Mouse (Mus musculus): Measurements from ENCODE around the gene Khdc3.
"Not testable (repeated sequence)": the region's sequence is repeated elsewhere in the genome, so short reads cannot be mapped to it uniquely, and the experiment has no call there.

Khdc3 gene

GRCm38 (mm10) chr9:73101536-73101935 lies at the start of gene Khdc3:
Gene Khdc3 (plus strand): TSS chr9:73101836.
- no peak for DNase-seq (ENCODE audit: low spot score in 2 of 2)

GRCm38 (mm10) chr9:73055441-73055911 lies 46.2 kb upstream of the Khdc3 start:
- no peak for DNase-seq (ENCODE audit: low spot score in 2 of 2)

GRCm38 (mm10) chr9:73059224-73059623 lies 42.4 kb upstream of the Khdc3 start:
- DNase-seq (ENCODE audit: low spot score in 2 of 2), result no peak

GRCm38 (mm10) chr9:73063621-73064290 lies 37.9 kb upstream of the Khdc3 start:
- DNase-seq (ENCODE audit: low spot score in 2 of 2), result no peak

- no peak for DNase-seq (ENCODE audit: low spot score in 2 of 2)
Measured at GRCm38 (mm10) chr9:73067086-73067485, 34.5 kb upstream of the Khdc3 start.

- DNase-seq (ENCODE audit: low spot score in 2 of 2), result peak; percentile 70 to 79
Measured at GRCm38 (mm10) chr9:73068230-73068679, 33.4 kb upstream of the Khdc3 start.

- DNase-seq (ENCODE audit: low spot score in 2 of 2), result no peak
Measured at GRCm38 (mm10) chr9:73068688-73069087, 32.9 kb upstream of the Khdc3 start.

- DNase-seq (ENCODE audit: low spot score in 2 of 2), result peak; percentile 15 to 23
Measured at GRCm38 (mm10) chr9:73070971-73071659, 30.5 kb upstream of the Khdc3 start.

GRCm38 (mm10) chr9:73072426-73072825 lies 29.2 kb upstream of the Khdc3 start:
- no peak for DNase-seq (ENCODE audit: low spot score in 2 of 2)

- no peak for DNase-seq (ENCODE audit: low spot score in 2 of 2)
Measured at GRCm38 (mm10) chr9:73073169-73073568, 28.5 kb upstream of the Khdc3 start.

GRCm38 (mm10) chr9:73079349-73079748 lies 22.3 kb upstream of the Khdc3 start:
- not testable (repeated sequence) for DNase-seq (ENCODE audit: low spot score in 2 of 2)

GRCm38 (mm10) chr9:73079801-73080325 lies 21.8 kb upstream of the Khdc3 start:
- no peak for DNase-seq (ENCODE audit: low spot score in 2 of 2)

GRCm38 (mm10) chr9:73082291-73083000 lies 19.2 kb upstream of the Khdc3 start:
- no peak for DNase-seq (ENCODE audit: low spot score in 2 of 2)

GRCm38 (mm10) chr9:73083956-73084355 lies 17.7 kb upstream of the Khdc3 start:
- no peak for DNase-seq (ENCODE audit: low spot score in 2 of 2)

- DNase-seq (ENCODE audit: low spot score in 2 of 2), result no peak
Measured at GRCm38 (mm10) chr9:73085845-73086244, 15.8 kb upstream of the Khdc3 start.

GRCm38 (mm10) chr9:73087121-73087520 lies 14.5 kb upstream of the Khdc3 start:
- DNase-seq (ENCODE audit: low spot score in 2 of 2), result no peak

- no peak for DNase-seq (ENCODE audit: low spot score in 2 of 2)
Measured at GRCm38 (mm10) chr9:73087581-73087980, 14.1 kb upstream of the Khdc3 start.

GRCm38 (mm10) chr9:73089222-73089920 lies 12.3 kb upstream of the Khdc3 start:
- DNase-seq (ENCODE audit: low spot score in 2 of 2), result no peak

- DNase-seq (ENCODE audit: low spot score in 2 of 2), result no peak
Measured at GRCm38 (mm10) chr9:73090121-73090520, 11.5 kb upstream of the Khdc3 start.

GRCm38 (mm10) chr9:73091747-73092146 lies 9.9 kb upstream of the Khdc3 start:
- peak in 1 of 2 experiments; percentile 48 for DNase-seq (ENCODE audit: low spot score in 2 of 2)

GRCm38 (mm10) chr9:73094580-73094979 lies 7.1 kb upstream of the Khdc3 start:
- peak in 1 of 2 experiments; percentile 8 for DNase-seq (ENCODE audit: low spot score in 2 of 2)

- no peak for DNase-seq (ENCODE audit: low spot score in 2 of 2)
Measured at GRCm38 (mm10) chr9:73097898-73098297, 3.7 kb upstream of the Khdc3 start.

Measured in frontal cortex, postnatal 36 days (tissue).